Mouse (Mus musculus): ENCODE measurements at regions not wholly inside any gene's neighbourhood (a gene's known extent, or its start where the extent isn't known, plus 50 kb on each side); places are given as distances from the start of the nearest gene placed in this dataset.

- TF ChIP-seq NANOG (IDR thresholded peaks at IDR 0.05; ENCODE audit: borderline replicate concordance, low read length) (no peak), CTCF (conservative IDR thresholded peaks at IDR 0.05; ENCODE audit: low read length) (no peak)
Observed at GRCm38 (mm10) chrX:77414156-77414555, 96.7 kb upstream of the Tbl1x start.

Measured in E14TG2a.4 (cell line).